Mouse (Mus musculus): ENCODE measurements around the gene Hist1h2ae. TPM values are rescaled to one million over a fixed set of nuclear protein-coding genes. Genes with fewer than 3 reads are reported as not detected.
A peak's percentile ranks its signal among the peaks of the same experiment; 100 is the strongest.

Gene Hist1h2ae
- polyA plus RNA-seq, 1 experiment: 5.0 TPM

DNA sequence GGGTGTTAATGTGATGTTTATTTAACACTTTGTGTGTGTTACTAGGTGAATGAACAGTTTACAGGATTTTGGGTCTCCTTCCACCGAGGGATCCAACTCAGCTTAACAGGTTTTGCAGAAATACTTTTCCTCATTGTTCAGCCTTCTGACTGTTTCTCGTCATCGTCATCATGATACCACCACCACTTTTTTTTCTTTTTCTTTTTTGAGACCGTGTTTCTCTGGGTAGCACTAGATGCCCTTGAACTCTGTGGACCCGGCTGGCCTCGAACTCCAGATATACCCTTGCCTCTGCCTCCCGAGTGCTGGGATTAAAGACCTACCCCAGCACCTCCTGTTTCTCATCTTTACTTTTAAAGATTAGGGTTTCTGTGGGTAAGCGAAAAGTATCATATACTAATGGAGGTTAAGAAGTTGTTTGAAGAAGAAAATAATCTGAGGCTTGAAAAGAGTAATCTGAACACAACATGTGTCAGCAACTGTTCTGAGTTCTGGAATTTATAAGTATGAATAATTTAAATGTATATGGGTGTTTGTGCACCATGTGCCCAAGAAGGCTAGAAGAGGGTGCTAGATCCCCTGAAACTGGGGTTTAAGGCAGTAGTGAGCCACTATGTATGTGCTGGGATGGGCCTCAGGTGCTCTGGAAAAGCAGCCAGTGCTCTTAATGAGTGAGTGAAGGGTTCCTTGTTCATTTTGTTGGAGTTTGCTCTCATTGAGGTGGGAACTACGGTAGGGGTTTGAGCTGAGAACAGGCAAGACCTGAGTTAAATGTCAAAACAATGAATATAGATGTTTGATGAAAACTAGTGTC is 38.6 kb downstream of the Hist1h2ae start:
- Histone ChIP-seq H3K4me1 (ENCODE audit: control insufficient read depth, insufficient read depth, low read length) (no peaks in the 10 kb centered on the region), H3K36me3 (ENCODE audit: control insufficient read depth, insufficient read depth, low read length, poor library complexity, severe bottlenecking) (no peaks in the 10 kb centered on the region), H3K9me3 (replicated peaks; ENCODE audit: control insufficient read depth, insufficient read depth, low read length, poor library complexity, severe bottlenecking) (no peaks in the 10 kb centered on the region), H3K27ac (ENCODE audit: insufficient read depth, low read length) (peak overlapping the region; percentile 75), H3K4me3 (ENCODE audit: low read depth, low read length) (peak overlapping the region; percentile 48), H3K9ac (ENCODE audit: low read depth, poor library complexity, severe bottlenecking) (peak overlapping the region; percentile 84), H3K27me3 (ENCODE audit: control insufficient read depth, insufficient read depth, low read length, poor library complexity, severe bottlenecking) (no peaks in the 10 kb centered on the region)
- TF ChIP-seq POLR2A (IDR thresholded peaks at IDR 0.05; ENCODE audit: insufficient read depth, low read length) (no peak), EP300 (IDR thresholded peaks at IDR 0.05; ENCODE audit: insufficient read depth, low read depth, low read length) (no peak)

DNA sequence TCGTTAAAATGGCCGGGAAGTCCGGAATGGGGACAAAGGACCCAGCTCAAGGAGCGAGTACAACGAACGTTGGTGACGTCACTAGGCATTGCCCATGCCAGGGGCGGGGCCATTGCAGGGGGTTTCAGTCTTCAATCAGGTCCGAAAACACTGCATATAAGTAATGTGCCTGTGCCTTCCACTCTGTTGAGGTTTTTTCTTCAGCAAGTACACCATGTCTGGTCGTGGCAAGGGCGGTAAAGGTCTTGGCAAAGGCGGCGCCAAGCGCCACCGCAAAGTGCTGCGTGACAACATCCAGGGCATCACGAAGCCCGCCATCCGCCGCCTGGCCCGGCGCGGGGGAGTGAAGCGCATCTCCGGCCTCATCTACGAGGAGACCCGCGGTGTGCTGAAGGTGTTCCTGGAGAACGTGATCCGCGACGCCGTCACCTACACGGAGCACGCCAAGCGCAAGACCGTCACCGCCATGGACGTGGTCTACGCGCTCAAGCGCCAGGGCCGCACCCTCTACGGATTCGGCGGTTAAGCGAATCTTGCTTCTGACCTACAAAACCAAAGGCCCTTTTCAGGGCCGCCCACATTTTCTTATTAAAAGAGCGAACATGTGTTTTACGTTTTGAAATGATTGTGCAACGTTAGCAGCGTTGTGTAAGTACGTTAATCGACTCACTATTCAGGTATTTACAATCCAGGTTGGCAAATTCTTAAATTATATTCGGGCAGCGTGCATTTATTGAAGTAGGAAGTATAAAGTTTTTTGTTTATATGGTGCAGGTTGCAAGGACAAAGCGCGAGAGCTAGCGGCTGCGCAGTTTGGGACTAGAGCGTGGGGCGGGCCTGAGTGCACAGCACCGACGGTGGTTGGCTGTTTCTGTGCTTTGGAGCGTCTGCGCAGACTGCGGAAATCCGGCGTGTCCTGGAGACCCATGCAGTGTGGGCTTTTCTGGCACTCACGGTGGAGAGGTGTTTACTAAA is 39.8 kb downstream of the Hist1h2ae start, which contains the start of gene Hist1h4h:
TSS of gene Hist1h4h (plus strand) at position 150 of the 975 bp plus-strand sequence.
- Histone ChIP-seq H3K9ac (ENCODE audit: low read depth, poor library complexity, severe bottlenecking) (peak within 1 kb of the TSS; percentile 84), H3K9me3 (replicated peaks; ENCODE audit: control insufficient read depth, insufficient read depth, low read length, poor library complexity, severe bottlenecking) (no peaks in the 10 kb centered on the region), H3K4me1 (ENCODE audit: control insufficient read depth, insufficient read depth, low read length) (no peaks in the 10 kb centered on the region), H3K36me3 (ENCODE audit: control insufficient read depth, insufficient read depth, low read length, poor library complexity, severe bottlenecking) (no peaks in the 10 kb centered on the region), H3K27ac (ENCODE audit: insufficient read depth, low read length) (peak within 1 kb of the TSS; percentile 94), H3K27me3 (ENCODE audit: control insufficient read depth, insufficient read depth, low read length, poor library complexity, severe bottlenecking) (no peaks in the 10 kb centered on the region), H3K4me3 (ENCODE audit: low read depth, low read length) (peak within 1 kb of the TSS; percentile 62)
- TF ChIP-seq CTCF (IDR thresholded peaks at IDR 0.05; ENCODE audit: low read depth, low read length): no peak
- TF ChIP-seq EP300 (IDR thresholded peaks at IDR 0.05; ENCODE audit: insufficient read depth, low read depth, low read length): peak; percentile 83
- TF ChIP-seq POLR2A (IDR thresholded peaks at IDR 0.05; ENCODE audit: insufficient read depth, low read length): peak; percentile 100

DNA sequence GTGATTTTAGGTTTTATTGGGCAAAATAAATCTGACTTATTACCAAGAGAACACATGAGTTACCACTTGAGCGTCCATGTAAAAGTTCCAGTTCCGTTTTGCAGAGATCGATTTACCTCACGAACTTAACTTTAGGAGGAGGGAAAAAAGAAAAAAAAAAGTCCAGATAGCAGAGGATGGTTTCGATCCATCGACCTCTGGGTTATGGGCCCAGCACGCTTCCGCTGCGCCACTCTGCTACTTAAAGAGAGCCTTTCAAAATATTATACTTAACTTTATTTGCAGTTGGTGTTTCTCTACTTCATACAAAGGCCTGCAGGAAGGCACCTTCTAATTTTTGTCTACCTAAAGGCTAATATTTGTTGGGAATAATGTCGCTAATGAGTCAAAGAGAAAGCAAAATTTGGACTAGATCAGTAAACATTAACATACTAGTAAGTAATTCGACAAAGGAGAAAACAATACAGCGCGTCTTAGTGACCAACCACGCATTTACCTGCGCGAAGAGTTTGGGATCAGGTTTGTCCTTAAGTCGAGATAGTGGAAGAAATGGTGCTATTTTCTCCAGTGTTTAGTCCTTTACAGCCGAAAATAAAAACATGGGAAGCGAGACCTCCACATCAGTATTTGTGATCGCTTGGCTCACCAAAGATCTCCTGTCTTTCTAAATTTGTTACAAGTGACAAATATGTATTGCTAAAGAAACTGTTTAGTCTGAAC is 40.7 kb downstream of the Hist1h2ae start:
- no peak for TF ChIP-seq POLR2A (IDR thresholded peaks at IDR 0.05; ENCODE audit: insufficient read depth, low read length)
- Histone ChIP-seq H3K27ac (ENCODE audit: insufficient read depth, low read length) (peak overlapping the region; percentile 94), H3K4me1 (ENCODE audit: control insufficient read depth, insufficient read depth, low read length) (no peaks in the 10 kb centered on the region), H3K9me3 (replicated peaks; ENCODE audit: control insufficient read depth, insufficient read depth, low read length, poor library complexity, severe bottlenecking) (no peaks in the 10 kb centered on the region), H3K9ac (ENCODE audit: low read depth, poor library complexity, severe bottlenecking) (peak overlapping the region; percentile 81), H3K27me3 (ENCODE audit: control insufficient read depth, insufficient read depth, low read length, poor library complexity, severe bottlenecking) (no peaks in the 10 kb centered on the region), H3K4me3 (ENCODE audit: low read depth, low read length) (peak overlapping the region; percentile 62), H3K36me3 (ENCODE audit: control insufficient read depth, insufficient read depth, low read length, poor library complexity, severe bottlenecking) (no peaks in the 10 kb centered on the region)

DNA sequence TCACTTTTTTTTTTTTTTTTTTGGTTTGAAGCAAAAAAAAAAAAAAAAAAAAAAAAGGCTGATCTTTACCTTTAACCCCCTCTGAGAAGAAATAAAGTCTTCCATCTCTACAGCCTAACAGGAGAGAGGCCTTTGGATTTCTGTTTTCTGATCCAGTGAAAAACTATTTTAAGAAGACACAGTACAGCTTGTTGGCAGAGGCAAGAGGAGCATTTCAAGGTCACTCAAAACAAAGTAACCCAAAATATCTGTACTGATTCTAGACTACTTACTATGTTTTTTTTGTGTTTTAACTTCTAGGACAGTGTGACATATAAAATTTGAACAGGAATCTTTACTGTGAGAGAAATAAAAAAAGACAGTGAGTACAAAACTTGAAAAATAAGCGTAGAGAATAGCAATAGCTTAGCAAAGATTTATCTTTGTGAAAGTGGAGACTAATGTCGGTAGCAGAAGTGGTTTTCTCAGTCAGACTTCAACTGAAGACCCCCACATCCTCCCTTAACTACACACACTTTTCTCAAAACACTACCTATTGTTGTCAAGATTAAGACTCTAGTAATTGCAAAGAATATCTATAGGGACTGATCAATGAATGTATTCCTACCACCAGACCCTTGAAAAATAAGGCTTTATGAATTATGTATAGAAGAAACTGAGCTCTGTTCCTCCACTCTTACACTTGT is 41.4 kb downstream of the Hist1h2ae start:
- Histone ChIP-seq H3K27ac (ENCODE audit: insufficient read depth, low read length) (no peak overlapping the region), H3K36me3 (ENCODE audit: control insufficient read depth, insufficient read depth, low read length, poor library complexity, severe bottlenecking) (no peaks in the 10 kb centered on the region), H3K4me3 (ENCODE audit: low read depth, low read length) (0 out of 2 replicates have a peak overlapping the region, but pooled peaks have one; percentile 30), H3K27me3 (ENCODE audit: control insufficient read depth, insufficient read depth, low read length, poor library complexity, severe bottlenecking) (no peaks in the 10 kb centered on the region), H3K9ac (ENCODE audit: low read depth, poor library complexity, severe bottlenecking) (peak overlapping the region; percentile 81; the same call in 1 of the 2 replicates), H3K4me1 (ENCODE audit: control insufficient read depth, insufficient read depth, low read length) (no peaks in the 10 kb centered on the region), H3K9me3 (replicated peaks; ENCODE audit: control insufficient read depth, insufficient read depth, low read length, poor library complexity, severe bottlenecking) (no peaks in the 10 kb centered on the region)
- no peak for TF ChIP-seq CTCF (IDR thresholded peaks at IDR 0.05; ENCODE audit: low read depth, low read length)
- TF ChIP-seq POLR2A (IDR thresholded peaks at IDR 0.05; ENCODE audit: insufficient read depth, low read length): no peak
- TF ChIP-seq EP300 (IDR thresholded peaks at IDR 0.05; ENCODE audit: insufficient read depth, low read depth, low read length): no peak

DNA sequence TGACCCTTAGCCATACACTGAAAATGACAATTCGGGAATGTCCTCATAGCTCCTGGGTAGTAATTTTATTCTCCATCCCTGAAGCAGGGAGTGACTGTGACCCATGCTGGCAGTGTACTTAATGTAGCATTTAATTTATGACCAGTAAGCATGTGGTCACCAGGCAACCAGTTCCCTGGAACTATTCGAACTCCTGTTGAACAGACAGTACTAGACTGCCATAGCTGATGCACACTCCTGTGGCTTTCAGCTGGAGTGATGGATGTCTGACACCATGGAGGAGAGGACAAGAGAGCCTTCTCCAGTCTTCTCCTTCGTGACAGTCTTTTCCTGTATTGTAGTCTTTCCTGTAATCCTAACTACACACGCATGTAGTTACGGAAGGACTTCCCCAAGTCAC is 42.0 kb downstream of the Hist1h2ae start:
- Histone ChIP-seq H3K36me3 (ENCODE audit: control insufficient read depth, insufficient read depth, low read length, poor library complexity, severe bottlenecking) (no peaks in the 10 kb centered on the region), H3K27me3 (ENCODE audit: control insufficient read depth, insufficient read depth, low read length, poor library complexity, severe bottlenecking) (no peaks in the 10 kb centered on the region), H3K4me3 (ENCODE audit: low read depth, low read length) (no peak overlapping the region), H3K9me3 (replicated peaks; ENCODE audit: control insufficient read depth, insufficient read depth, low read length, poor library complexity, severe bottlenecking) (no peaks in the 10 kb centered on the region), H3K9ac (ENCODE audit: low read depth, poor library complexity, severe bottlenecking) (no peak overlapping the region), H3K4me1 (ENCODE audit: control insufficient read depth, insufficient read depth, low read length) (no peaks in the 10 kb centered on the region), H3K27ac (ENCODE audit: insufficient read depth, low read length) (no peak overlapping the region)
- TF ChIP-seq POLR2A (IDR thresholded peaks at IDR 0.05; ENCODE audit: insufficient read depth, low read length) (no peak), CTCF (IDR thresholded peaks at IDR 0.05; ENCODE audit: low read depth, low read length) (no peak), EP300 (IDR thresholded peaks at IDR 0.05; ENCODE audit: insufficient read depth, low read depth, low read length) (no peak)

Data from ES-Bruce4 (cell line).